Mouse (Mus musculus) thymus, adult 2 months (tissue): Measurements from ENCODE around the gene Phf20. TPM values are rescaled to one million over a fixed set of nuclear protein-coding genes. Genes with fewer than 3 reads are reported as not detected.
A peak's percentile ranks its signal among the peaks of the same experiment; 100 is the strongest.

ENCODE experiments used
- DNase-seq: peaks from one replicate; pipeline ENCODE4 v3.0.0; 2021
- H3K27ac ChIP-seq: fragments of 200-500 bp; 2 replicates; pipeline ENCODE4 v1.5.1; 2012; ENCODE audit warnings: low read length, control low read depth; ENCODE audit not compliant: control insufficient read depth, insufficient read depth
- H3K27me3 ChIP-seq: fragments of 200-500 bp; 2 replicates; pipeline ENCODE4 v1.6.1; 2012; ENCODE audit warnings: mild to moderate bottlenecking, low read length, moderate library complexity, mixed read lengths; ENCODE audit not compliant: control insufficient read depth, insufficient read depth
- H3K36me3 ChIP-seq: fragments of 200-500 bp; 2 replicates; pipeline ENCODE4 v1.6.1; 2012; ENCODE audit warnings: mild to moderate bottlenecking, low read length, moderate library complexity; ENCODE audit not compliant: control insufficient read depth, insufficient read depth
- H3K4me1 ChIP-seq: fragments of 200-500 bp; replicated peaks from 2 replicates; pipeline ENCODE4 v1.6.1; 2012; ENCODE audit warnings: low read length; ENCODE audit not compliant: control insufficient read depth, insufficient read depth
- H3K4me3 ChIP-seq: fragments of 200-500 bp; 2 replicates; pipeline ENCODE4 v1.5.1; 2012; ENCODE audit warnings: mild to moderate bottlenecking, low read length, control low read depth, moderate library complexity; ENCODE audit not compliant: control insufficient read depth, insufficient read depth
- CTCF ChIP-seq: fragments of 200-500 bp; IDR thresholded peaks from 2 replicates; pipeline ENCODE4 v1.5.1; 2012; ENCODE audit warnings: mild to moderate bottlenecking, control low read depth, low read length, moderate library complexity, borderline replicate concordance; ENCODE audit not compliant: control insufficient read depth, poor library complexity, insufficient read depth; ENCODE audit errors: extremely low read depth
- POLR2A ChIP-seq: fragments of 200-500 bp; IDR thresholded peaks from 2 replicates; pipeline ENCODE4 v1.6.1; 2012; ENCODE audit warnings: mild to moderate bottlenecking, low read length, control low read depth, moderate library complexity; ENCODE audit not compliant: control insufficient read depth, poor library complexity, insufficient read depth; ENCODE audit errors: extremely low read depth
- WGBS: fragments of 180-500 bp; shearing (Covaris S2); methylation state at CpG from one replicate; pipeline ENCODE4 v1.1.7; 2018; 5-methylcytosine and 5-hydroxymethylcytosine counted together
- polyA plus RNA-seq: library from polyadenylated mRNA; depleted of rRNA; stranded (reverse); fragments of >200 nt; gene quantifications from 2 replicates; pipeline ENCODE4 v1.2.3, GENCODE M21; 2012

Phf20 gene
- polyA plus RNA-seq, 1 experiment: 23.1 TPM

- DNase-seq: no peak
- H3K27ac ChIP-seq: no peak overlapping the region
- 66% methylated on average over 4 of the region's 4 CpGs for WGBS
- H3K27me3 ChIP-seq: no peaks in the 10 kb centered on the region
- H3K4me1 ChIP-seq: peaks cover 15% of the 10 kb centered on the region
- TF ChIP-seq CTCF: no peak
- no peak for TF ChIP-seq POLR2A
- no peak overlapping the region for H3K4me3 ChIP-seq
- H3K36me3 ChIP-seq: no peaks in the 10 kb centered on the region
These were observed 67.1 kb downstream of the Phf20 start for GRCm38 (mm10) chr2:156263204-156263893.

- no peak overlapping the region for H3K4me3 ChIP-seq
- peak; percentile 35 for DNase-seq
These were observed 71.4 kb downstream of the Phf20 start for GRCm38 (mm10) chr2:156267636-156268035.

GRCm38 (mm10) chr2:156272553-156272952, 76.3 kb downstream of the Phf20 start:
- WGBS: 96% methylated on average over 6 of the region's 6 CpGs
- peaks cover 8% of the 10 kb centered on the region for H3K36me3 ChIP-seq
- no peak overlapping the region for H3K4me3 ChIP-seq
- no peak for DNase-seq
- H3K27ac ChIP-seq: no peak overlapping the region
- TF ChIP-seq CTCF (no peak), POLR2A (no peak)
- no peaks in the 10 kb centered on the region for H3K27me3 ChIP-seq
- H3K4me1 ChIP-seq: peaks cover 6% of the 10 kb centered on the region

More at GRCm38 (mm10) chr2:156267636-156268035, 71.4 kb downstream of the Phf20 start:
- Histone ChIP-seq H3K27me3 (no peaks in the 10 kb centered on the region), H3K36me3 (no peaks in the 10 kb centered on the region), H3K4me1 (peaks cover 9% of the 10 kb centered on the region), H3K27ac (peak overlapping the region; percentile 89)
- 10% methylated on average over 8 of the region's 9 CpGs for WGBS
- TF ChIP-seq POLR2A: no peak

- H3K27ac ChIP-seq: no peak overlapping the region
- peaks cover 5% of the 10 kb centered on the region for H3K36me3 ChIP-seq
- 26% methylated on average over 4 of the region's 4 CpGs for WGBS
- TF ChIP-seq CTCF (no peak), POLR2A (no peak)
- peaks cover 9% of the 10 kb centered on the region for H3K4me1 ChIP-seq
- H3K4me3 ChIP-seq: no peak overlapping the region
- DNase-seq: peak; percentile 87
- H3K27me3 ChIP-seq: no peaks in the 10 kb centered on the region
These were observed 82.2 kb downstream of the Phf20 start for GRCm38 (mm10) chr2:156278226-156279017.

GRCm38 (mm10) chr2:156281227-156281626, 85.0 kb downstream of the Phf20 start:
- WGBS: 83% methylated on average over 4 of the region's 4 CpGs
- Histone ChIP-seq H3K27ac (no peak overlapping the region), H3K4me3 (no peak overlapping the region), H3K4me1 (peaks cover 17% of the 10 kb centered on the region), H3K36me3 (no peaks in the 10 kb centered on the region), H3K27me3 (no peaks in the 10 kb centered on the region)
- DNase-seq: no peak
- TF ChIP-seq CTCF: no peak
- TF ChIP-seq POLR2A: no peak

- peaks cover 31% of the 10 kb centered on the region for H3K4me1 ChIP-seq
- no peak overlapping the region for H3K4me3 ChIP-seq
- no peaks in the 10 kb centered on the region for H3K36me3 ChIP-seq
- TF ChIP-seq POLR2A (no peak), CTCF (no peak)
- H3K27ac ChIP-seq: no peak overlapping the region
- WGBS: 91% methylated on average over 2 of the region's 2 CpGs
- no peaks in the 10 kb centered on the region for H3K27me3 ChIP-seq
- DNase-seq: no peak
These were observed 88.9 kb downstream of the Phf20 start for GRCm38 (mm10) chr2:156285161-156285560.

GRCm38 (mm10) chr2:156286733-156287132, 90.5 kb downstream of the Phf20 start:
- Histone ChIP-seq H3K4me3 (no peak overlapping the region), H3K36me3 (no peaks in the 10 kb centered on the region), H3K27me3 (no peaks in the 10 kb centered on the region), H3K4me1 (peaks cover 28% of the 10 kb centered on the region), H3K27ac (no peak overlapping the region)
- WGBS: 94% methylated on average over 4 of the region's 4 CpGs
- no peak for DNase-seq
- TF ChIP-seq CTCF (no peak), POLR2A (no peak)
